Mouse (Mus musculus): ENCODE measurements around the gene Rbm20. TPM values are rescaled to one million over a fixed set of nuclear protein-coding genes. Genes with fewer than 3 reads are reported as not detected.
"Not testable (repeated sequence)": the region's sequence is repeated elsewhere in the genome, so short reads cannot be mapped to it uniquely, and the experiment has no call there.

Rbm20 gene
- 0.06 TPM in 1 of 2 replicates, not detected in the other for total RNA-seq (2017)

DNA sequence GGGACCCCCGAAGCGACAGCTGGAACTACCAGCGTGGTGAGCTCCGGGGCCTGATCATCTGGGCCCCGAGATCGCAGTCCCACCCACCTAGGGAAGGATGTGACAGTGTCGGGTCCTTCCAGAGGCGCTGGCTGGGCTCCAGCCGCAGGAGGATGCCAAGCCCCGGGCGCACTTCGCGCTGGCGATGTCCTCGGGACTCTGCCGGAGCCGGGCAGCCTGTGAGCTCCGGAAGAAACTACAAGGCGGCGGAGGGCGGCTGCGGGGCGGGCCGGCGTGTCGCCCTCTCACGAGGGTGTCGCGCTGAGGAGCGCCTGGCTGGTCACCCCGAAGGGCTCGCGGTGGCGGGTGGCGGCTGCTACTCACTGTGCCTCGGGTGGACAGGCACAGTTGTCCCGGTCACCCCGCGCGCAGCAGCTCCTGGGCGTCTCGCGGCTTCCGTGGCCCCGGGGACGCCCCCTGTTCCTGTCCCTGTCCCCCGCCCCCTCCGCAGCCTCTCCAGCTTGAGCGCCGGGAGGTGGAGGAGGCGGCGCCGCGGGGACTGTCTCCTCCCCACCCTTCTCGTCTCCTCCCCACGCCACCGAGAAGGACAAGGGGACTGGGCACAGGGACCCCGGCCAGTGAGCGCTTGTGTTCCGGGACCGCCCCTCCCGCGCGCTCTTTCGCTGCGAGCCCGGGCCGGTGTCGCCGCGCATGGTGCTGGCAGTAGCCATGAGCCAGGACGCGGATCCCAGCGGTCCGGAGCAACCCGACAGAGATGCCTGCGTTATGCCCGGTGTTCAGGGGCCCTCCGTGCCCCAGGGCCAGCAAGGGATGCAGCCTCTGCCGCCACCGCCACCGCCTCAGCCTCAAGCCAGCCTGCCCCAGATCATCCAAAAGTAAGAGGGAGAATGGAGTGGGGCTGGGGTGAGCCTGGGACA lies at the start of gene Rbm20:
Gene Rbm20, plus strand, starts transcription at position 589 of the 917 bp plus-strand sequence.
- ATAC-seq (replicated peaks in 1 of 2; ENCODE audit: insufficient read depth in 1 of 2, low FRiP score in 2 of 2, low TSS enrichment in 1 of 2, low read depth in 1 of 2, poor library complexity in 2 of 2, severe bottlenecking in 2 of 2): peak; percentile 13 to 46; a peak in 2 of 4 replicates

DNA sequence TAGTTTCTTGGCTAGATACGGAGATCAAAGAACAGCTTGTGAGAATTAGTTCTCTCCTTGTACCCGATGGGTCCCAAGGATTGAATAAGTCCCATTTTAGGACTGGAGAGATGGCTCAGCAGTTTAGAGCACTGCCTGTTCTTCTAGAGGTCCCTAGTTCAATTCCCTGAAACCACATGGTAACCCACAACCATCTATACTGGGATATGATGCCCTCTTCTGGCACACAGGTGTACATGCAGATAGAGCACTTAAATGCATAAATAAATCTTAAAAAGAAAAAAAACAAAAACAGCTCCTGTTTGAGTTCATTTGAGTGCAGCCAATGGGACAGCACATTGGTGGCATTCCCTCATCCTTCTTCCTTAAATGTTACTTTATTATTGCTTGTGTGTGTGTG lies 39.1 kb upstream of the Rbm20 start:
- ATAC-seq (replicated peaks in 1 of 2; ENCODE audit: insufficient read depth in 1 of 2, low FRiP score in 2 of 2, low TSS enrichment in 1 of 2, low read depth in 1 of 2, poor library complexity in 2 of 2, severe bottlenecking in 2 of 2): no peak

DNA sequence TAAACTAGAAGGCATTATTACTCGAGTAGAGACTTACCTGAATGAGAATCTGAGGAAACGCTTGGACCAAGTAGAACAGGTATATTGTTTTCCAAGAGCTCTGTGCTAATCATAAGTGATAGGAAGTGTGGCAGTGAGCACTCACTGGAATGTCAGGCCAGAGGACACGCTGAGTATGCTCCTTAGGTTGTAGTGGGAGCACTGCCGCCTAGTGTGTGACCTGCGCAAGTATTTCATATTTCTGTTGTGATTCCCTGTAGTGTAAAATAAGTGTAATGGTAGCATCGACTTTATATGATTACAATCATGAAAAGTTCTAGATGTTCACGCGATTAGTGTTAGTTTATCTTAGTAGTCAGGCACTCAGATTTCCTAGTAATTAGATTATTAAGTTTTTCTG lies 38.4 kb upstream of the Rbm20 start:
- ATAC-seq (replicated peaks in 1 of 2; ENCODE audit: insufficient read depth in 1 of 2, low FRiP score in 2 of 2, low TSS enrichment in 1 of 2, low read depth in 1 of 2, poor library complexity in 2 of 2, severe bottlenecking in 2 of 2): no peak

- ATAC-seq (replicated peaks in 1 of 2; ENCODE audit: insufficient read depth in 1 of 2, low FRiP score in 2 of 2, low TSS enrichment in 1 of 2, low read depth in 1 of 2, poor library complexity in 2 of 2, severe bottlenecking in 2 of 2): no peak
Observed at GRCm38 (mm10) chr19:53644020-53644595, 33.0 kb upstream of the Rbm20 start.

DNA sequence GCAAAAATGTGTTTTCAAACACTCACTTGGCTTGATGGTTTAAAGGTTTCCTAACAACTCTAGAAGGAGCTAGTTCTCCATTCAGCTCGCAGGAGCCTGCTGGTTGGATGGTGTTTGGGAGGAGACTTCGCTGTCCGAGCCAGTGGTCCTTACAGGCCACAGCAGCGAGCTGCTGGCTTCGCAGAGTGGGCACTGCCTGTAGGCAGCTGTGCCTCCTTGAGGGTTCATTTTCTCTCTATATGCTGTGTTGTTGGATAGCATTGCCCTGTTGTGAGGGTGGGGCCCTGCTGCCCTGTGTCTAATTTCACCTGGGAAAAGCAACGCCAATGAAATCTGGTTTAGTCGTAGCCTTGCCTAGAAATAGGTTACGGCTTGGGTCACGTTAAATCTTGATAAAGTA lies 29.8 kb upstream of the Rbm20 start:
- ATAC-seq (replicated peaks in 1 of 2; ENCODE audit: insufficient read depth in 1 of 2, low FRiP score in 2 of 2, low TSS enrichment in 1 of 2, low read depth in 1 of 2, poor library complexity in 2 of 2, severe bottlenecking in 2 of 2): no peak

GRCm38 (mm10) chr19:53648056-53648455 lies 29.1 kb upstream of the Rbm20 start:
- no peak for ATAC-seq (replicated peaks in 1 of 2; ENCODE audit: insufficient read depth in 1 of 2, low FRiP score in 2 of 2, low TSS enrichment in 1 of 2, low read depth in 1 of 2, poor library complexity in 2 of 2, severe bottlenecking in 2 of 2)

DNA sequence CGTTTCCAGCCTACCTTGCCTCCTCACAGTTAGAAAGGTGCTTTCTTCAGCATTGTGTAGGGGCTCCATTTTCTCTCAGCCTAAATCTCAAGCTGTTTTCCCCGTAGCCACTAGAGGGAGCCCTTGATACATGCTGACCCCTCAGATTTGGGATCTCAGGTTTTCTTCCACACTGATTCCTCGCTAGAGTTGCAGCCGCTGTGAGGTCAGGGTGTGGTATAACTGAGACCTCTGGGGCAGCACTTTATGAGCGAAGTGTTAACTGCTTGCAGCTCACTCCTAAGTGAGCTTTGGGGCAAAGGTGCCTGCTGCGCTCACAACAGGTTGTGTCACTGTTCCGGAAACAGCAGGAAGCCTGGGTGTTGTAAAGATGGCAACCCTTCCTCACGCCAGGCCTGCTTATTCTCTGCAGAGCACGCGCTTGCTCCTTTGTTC lies 28.3 kb upstream of the Rbm20 start:
- peak; percentile 61 to 70 for ATAC-seq (replicated peaks in 1 of 2; ENCODE audit: insufficient read depth in 1 of 2, low FRiP score in 2 of 2, low TSS enrichment in 1 of 2, low read depth in 1 of 2, poor library complexity in 2 of 2, severe bottlenecking in 2 of 2)

- no peak for ATAC-seq (replicated peaks in 1 of 2; ENCODE audit: insufficient read depth in 1 of 2, low FRiP score in 2 of 2, low TSS enrichment in 1 of 2, low read depth in 1 of 2, poor library complexity in 2 of 2, severe bottlenecking in 2 of 2)
Observed at GRCm38 (mm10) chr19:53649361-53649760, 27.7 kb upstream of the Rbm20 start.

DNA sequence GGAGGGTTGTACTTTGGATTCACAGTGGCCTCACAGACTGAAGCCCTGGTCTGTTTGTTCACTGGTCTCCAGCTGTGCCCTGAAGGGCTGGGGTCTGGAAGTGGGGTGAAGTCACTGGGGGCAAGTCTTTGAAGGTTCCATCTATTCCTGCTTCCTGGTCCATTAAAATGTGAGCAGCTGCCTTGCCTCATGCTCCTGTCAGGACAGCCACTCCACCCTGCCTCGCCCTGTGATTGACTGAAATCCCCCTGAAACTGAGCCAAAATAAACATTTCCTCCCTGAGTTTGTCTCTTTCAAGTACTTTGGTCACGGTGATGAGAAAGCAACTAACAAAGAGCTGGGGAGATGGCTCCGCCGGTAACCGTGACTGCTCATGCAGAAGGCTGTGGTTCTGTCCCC lies 27.3 kb upstream of the Rbm20 start:
- ATAC-seq (replicated peaks in 1 of 2; ENCODE audit: insufficient read depth in 1 of 2, low FRiP score in 2 of 2, low TSS enrichment in 1 of 2, low read depth in 1 of 2, poor library complexity in 2 of 2, severe bottlenecking in 2 of 2): no peak

DNA sequence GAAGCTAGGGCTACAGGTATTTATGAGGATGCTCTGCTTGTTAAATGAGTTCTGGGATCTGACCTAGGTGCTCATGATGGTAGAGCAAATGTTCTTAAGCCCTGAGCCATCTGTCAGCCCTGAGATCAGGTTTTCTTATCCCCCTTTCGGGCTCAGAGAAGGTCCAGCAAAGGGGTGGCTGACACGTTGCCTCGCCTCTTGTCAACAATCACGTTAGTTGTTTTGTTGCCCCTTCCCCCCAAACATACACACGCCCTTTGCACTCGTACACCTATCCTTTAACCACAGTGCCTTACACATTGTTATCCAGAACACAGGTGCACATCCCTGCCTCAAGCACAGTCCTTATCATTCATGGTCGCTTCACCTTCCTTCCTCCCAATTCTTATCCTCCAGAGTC lies 26.2 kb upstream of the Rbm20 start:
- no peak for ATAC-seq (replicated peaks in 1 of 2; ENCODE audit: insufficient read depth in 1 of 2, low FRiP score in 2 of 2, low TSS enrichment in 1 of 2, low read depth in 1 of 2, poor library complexity in 2 of 2, severe bottlenecking in 2 of 2)

GRCm38 (mm10) chr19:53652267-53652666 lies 24.8 kb upstream of the Rbm20 start:
- no peak for ATAC-seq (replicated peaks in 1 of 2; ENCODE audit: insufficient read depth in 1 of 2, low FRiP score in 2 of 2, low TSS enrichment in 1 of 2, low read depth in 1 of 2, poor library complexity in 2 of 2, severe bottlenecking in 2 of 2)

DNA sequence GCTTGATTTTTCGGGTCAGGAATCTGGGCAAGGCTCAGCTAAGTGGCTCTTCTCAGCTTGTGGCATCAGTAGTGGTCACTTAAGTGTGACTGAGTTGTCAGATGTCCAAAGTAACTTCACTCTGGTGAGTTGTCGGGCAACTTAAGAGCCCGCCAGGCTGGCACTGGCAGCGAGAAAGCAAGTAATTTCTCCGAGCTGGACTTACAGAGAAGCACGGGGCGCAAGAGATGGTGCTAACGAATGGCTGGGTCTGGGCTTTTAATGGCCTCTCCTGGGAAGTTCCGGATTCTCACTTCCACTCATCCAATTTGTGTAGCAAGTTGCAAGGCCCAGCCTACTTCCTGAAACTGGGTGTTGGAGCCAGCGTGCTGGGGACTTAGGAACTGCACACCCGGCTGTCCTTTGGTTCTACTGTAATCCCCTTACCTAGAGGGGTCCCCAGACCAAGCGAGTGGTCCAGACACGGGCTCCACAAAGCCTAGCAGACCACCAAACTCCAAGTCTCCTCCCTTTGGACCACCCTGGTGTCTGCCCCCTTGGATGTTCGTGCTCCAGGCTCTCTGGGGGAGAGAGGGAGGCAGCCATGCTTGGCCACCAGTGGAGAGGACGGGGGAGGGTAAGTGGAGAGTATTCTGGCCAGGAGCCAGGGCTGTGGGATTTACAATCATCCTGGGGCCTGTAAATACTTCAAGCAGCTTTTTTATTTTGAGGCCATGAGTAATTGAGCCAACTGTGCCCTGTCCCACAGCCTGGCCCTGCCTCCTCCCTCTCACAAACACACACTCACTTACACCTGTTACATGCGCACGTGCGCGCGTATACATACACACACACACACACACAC lies 23.3 kb upstream of the Rbm20 start:
- ATAC-seq (replicated peaks in 1 of 2; ENCODE audit: insufficient read depth in 1 of 2, low FRiP score in 2 of 2, low TSS enrichment in 1 of 2, low read depth in 1 of 2, poor library complexity in 2 of 2, severe bottlenecking in 2 of 2): no peak

- ATAC-seq (replicated peaks in 1 of 2; ENCODE audit: insufficient read depth in 1 of 2, low FRiP score in 2 of 2, low TSS enrichment in 1 of 2, low read depth in 1 of 2, poor library complexity in 2 of 2, severe bottlenecking in 2 of 2): not testable (repeated sequence)
Observed at GRCm38 (mm10) chr19:53656443-53656842, 20.7 kb upstream of the Rbm20 start.

- no peak for ATAC-seq (replicated peaks in 1 of 2; ENCODE audit: insufficient read depth in 1 of 2, low FRiP score in 2 of 2, low TSS enrichment in 1 of 2, low read depth in 1 of 2, poor library complexity in 2 of 2, severe bottlenecking in 2 of 2)
Observed at GRCm38 (mm10) chr19:53657437-53657836, 19.7 kb upstream of the Rbm20 start.

DNA sequence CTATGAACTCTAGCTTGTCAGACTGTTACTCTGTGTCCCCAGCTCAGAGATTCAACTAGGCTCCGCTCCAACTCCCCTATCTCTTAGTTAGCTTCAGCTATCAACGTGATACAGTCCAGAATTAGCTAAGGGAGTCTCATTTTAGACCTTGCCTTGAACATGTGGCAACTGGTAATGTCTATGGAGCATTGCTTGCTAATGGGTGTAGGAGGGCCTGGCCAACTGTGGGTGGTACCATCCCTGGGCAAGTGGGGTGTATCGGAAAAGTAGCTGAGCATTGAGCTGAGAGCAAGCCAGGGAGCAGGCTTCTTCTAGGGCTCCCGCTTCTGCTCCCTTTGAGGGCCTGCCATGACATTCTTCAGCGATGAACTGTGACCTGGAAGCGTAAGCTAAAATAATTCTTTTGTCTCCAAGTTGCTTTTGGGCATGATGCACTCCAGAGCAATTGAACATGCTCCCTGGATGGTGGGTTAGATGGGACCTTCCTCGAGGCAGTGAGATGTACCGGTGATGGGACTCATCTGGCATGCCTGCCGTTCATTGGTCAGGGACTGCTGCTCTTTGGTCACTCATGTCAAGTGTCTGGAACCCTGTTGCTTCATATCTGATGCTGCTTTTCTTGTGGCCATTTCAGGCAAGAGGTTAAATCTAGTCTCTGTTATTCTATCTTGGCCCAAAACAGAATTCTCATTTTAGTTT lies 16.2 kb upstream of the Rbm20 start:
- no peak for ATAC-seq (replicated peaks in 1 of 2; ENCODE audit: insufficient read depth in 1 of 2, low FRiP score in 2 of 2, low TSS enrichment in 1 of 2, low read depth in 1 of 2, poor library complexity in 2 of 2, severe bottlenecking in 2 of 2)

DNA sequence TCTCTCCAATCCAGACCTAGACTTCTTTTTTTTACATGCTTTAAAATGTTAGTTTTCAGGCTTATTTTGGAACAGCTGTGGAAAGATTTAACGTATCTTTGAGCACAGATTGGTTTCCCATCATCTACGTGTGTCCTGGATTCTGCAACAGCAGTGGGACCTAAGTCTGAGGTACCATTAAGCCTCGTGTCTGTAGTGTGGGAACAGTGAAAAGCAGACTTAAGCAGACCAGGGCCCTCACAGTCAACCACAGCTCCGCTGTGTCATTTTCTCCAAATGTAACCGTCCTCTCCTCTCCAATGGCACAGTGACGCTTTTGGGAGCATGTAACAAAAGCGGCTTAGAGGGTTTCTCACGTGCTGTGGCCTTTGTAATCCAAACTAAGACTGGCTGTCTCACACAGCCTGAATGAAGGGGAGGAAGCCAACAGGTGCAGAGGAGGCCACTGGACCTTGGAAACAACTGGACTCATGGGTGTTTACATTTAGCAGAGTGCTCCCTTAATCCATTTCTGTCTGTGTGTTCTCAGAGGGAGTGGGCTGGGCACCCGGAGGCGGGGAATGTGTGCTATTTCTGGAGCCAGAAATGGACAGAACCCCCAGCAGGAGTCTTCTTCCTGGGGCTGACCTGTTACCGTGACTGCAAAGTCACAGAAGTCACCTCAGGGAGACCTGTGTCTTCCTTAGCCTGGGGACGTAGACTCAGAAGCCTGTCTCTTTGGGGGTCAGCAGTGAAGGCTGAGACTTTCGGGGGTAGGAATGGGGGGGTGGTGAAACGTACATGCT lies 15.0 kb upstream of the Rbm20 start:
- no peak for ATAC-seq (replicated peaks in 1 of 2; ENCODE audit: insufficient read depth in 1 of 2, low FRiP score in 2 of 2, low TSS enrichment in 1 of 2, low read depth in 1 of 2, poor library complexity in 2 of 2, severe bottlenecking in 2 of 2)

- no peak for ATAC-seq (replicated peaks in 1 of 2; ENCODE audit: insufficient read depth in 1 of 2, low FRiP score in 2 of 2, low TSS enrichment in 1 of 2, low read depth in 1 of 2, poor library complexity in 2 of 2, severe bottlenecking in 2 of 2)
Observed at GRCm38 (mm10) chr19:53664831-53665230, 12.3 kb upstream of the Rbm20 start.
